ENCODE assay signal across 35 mouse cellular contexts in genomic region chr1:39773551-39773950, GRCm38 (mm10). TPM values are rescaled to one million over a fixed set of nuclear protein-coding genes. Genes with fewer than 3 reads are reported as not detected.
DNase-seq lines count a peak whose midpoint lies in the region; ATAC-seq and TF ChIP-seq lines count a peak whose summit lies in the region.
"Had no signal": no experiment of that assay in that cellular context is flagged by ENCODE, and none has a peak within 500 bp of the region (broad histone marks: within the 10 kb centered on the region; RNA-seq: fewer than 3 reads in every experiment).

No protein-coding gene starts in this region.

- H3K4me2 ChIP-seq in hindbrain, embryonic 15.5 days: no peak overlapping the region
- no peak overlapping the region for H3K4me2 ChIP-seq in neural tube, embryonic 15.5 days
- H3K4me2 ChIP-seq: heart, embryonic 13.5 days; kidney, embryonic 15.5 days; limb, embryonic 12.5 days; liver, embryonic 15.5 days; lung, embryonic 14.5 days; midbrain, embryonic 15.5 days had no signal

- WGBS in heart, adult 2 months: 59% methylated on average over 5 of the region's 5 CpGs
- 64% methylated on average over 5 of the region's 5 CpGs for WGBS in hindbrain, embryonic 15.5 days
- WGBS in hindbrain, embryonic 10.5 days: 82% methylated on average over 5 of the region's 5 CpGs
- WGBS in neural tube, embryonic 15.5 days: 76% methylated on average over 5 of the region's 5 CpGs

- intact Hi-C loops in heart, adult 2 months (cut with DNase I): no loop called here

- peak; percentile 66 to 72 for DNase-seq in cerebellum, postnatal 14 days
- no peak for DNase-seq in cerebellum, postnatal 36 days
- no peak for DNase-seq in heart, adult 2 months
- DNase-seq in heart, postnatal 4 days: no peak
- no peak for DNase-seq in hindbrain, embryonic 10.5 days (ENCODE audit: low spot score)
- DNase-seq: adrenal gland, postnatal 14 days; cerebellum, adult 8-10 months; gastrocnemius, postnatal 14 days; heart, postnatal 14 days; kidney, adult 18-20 months; kidney, postnatal 25 days; lung, embryonic 14.5 days; lung, postnatal 14 days; thymus, adult 2 months; thymus, postnatal 36 days had no signal

- no peak for TF ChIP-seq CTCF in heart, adult 2 months (IDR thresholded peaks at IDR 0.05)

- no peak for TF ChIP-seq POLR2A in heart, adult 2 months (IDR thresholded peaks at IDR 0.05; ENCODE audit: insufficient read depth, low read depth, low read length)

- H3K4me3 ChIP-seq in heart, adult 2 months: no peak overlapping the region
- H3K4me3 ChIP-seq in hindbrain, embryonic 15.5 days: no peak overlapping the region
- no peak overlapping the region for H3K4me3 ChIP-seq in hindbrain, embryonic 10.5 days
- H3K4me3 ChIP-seq in neural tube, embryonic 15.5 days (replicated peaks): no peak overlapping the region
- H3K4me3 ChIP-seq: heart, embryonic 13.5 days; kidney, embryonic 15.5 days; limb, embryonic 12.5 days; liver, embryonic 15.5 days; midbrain, embryonic 10.5 days; midbrain, embryonic 15.5 days had no signal

- H3K9me3 ChIP-seq in hindbrain, embryonic 15.5 days: no peaks in the 10 kb centered on the region
- H3K9me3 ChIP-seq in hindbrain, embryonic 10.5 days: no peaks in the 10 kb centered on the region
- no peaks in the 10 kb centered on the region for H3K9me3 ChIP-seq in neural tube, embryonic 15.5 days (replicated peaks)
- H3K9me3 ChIP-seq: heart, embryonic 13.5 days; kidney, embryonic 15.5 days; limb, embryonic 12.5 days; liver, embryonic 15.5 days; midbrain, embryonic 10.5 days; midbrain, embryonic 15.5 days had no signal

- ATAC-seq in hindbrain, embryonic 15.5 days (ENCODE audit: low FRiP score, low read depth): no peak
- no peak for ATAC-seq in neural tube, embryonic 15.5 days (ENCODE audit: low FRiP score)
- ATAC-seq: CD4-positive, CD25-positive, alpha-beta regulatory T cell, adult 4 months; midbrain, embryonic 15.5 days had no signal

- no peaks in the 10 kb centered on the region for H3K36me3 ChIP-seq in heart, adult 2 months (ENCODE audit: control insufficient read depth, insufficient read depth, low read length)
- H3K36me3 ChIP-seq in hindbrain, embryonic 15.5 days: no peaks in the 10 kb centered on the region
- H3K36me3 ChIP-seq in hindbrain, embryonic 10.5 days: no peaks in the 10 kb centered on the region
- H3K36me3 ChIP-seq in neural tube, embryonic 15.5 days: no peaks in the 10 kb centered on the region
- H3K36me3 ChIP-seq: heart, embryonic 13.5 days; kidney, embryonic 15.5 days; limb, embryonic 12.5 days; liver, embryonic 15.5 days; midbrain, embryonic 10.5 days; midbrain, embryonic 15.5 days had no signal

- peaks cover 4% of the 10 kb centered on the region for H3K4me1 ChIP-seq in heart, adult 2 months (ENCODE audit: control insufficient read depth, insufficient read depth, low read length)
- peaks cover 15% of the 10 kb centered on the region for H3K4me1 ChIP-seq in hindbrain, embryonic 15.5 days (replicated peaks)
- H3K4me1 ChIP-seq in hindbrain, embryonic 10.5 days (replicated peaks): peaks cover 29% of the 10 kb centered on the region
- H3K4me1 ChIP-seq in neural tube, embryonic 15.5 days: peaks cover 20% of the 10 kb centered on the region
- H3K4me1 ChIP-seq: midbrain, embryonic 15.5 days had no signal

- no peak overlapping the region for H3K27ac ChIP-seq in heart, adult 2 months
- peak overlapping the region; percentile 65 for H3K27ac ChIP-seq in hindbrain, embryonic 15.5 days (replicated peaks)
- no peak overlapping the region for H3K27ac ChIP-seq in hindbrain, embryonic 10.5 days
- peak overlapping the region; percentile 51 for H3K27ac ChIP-seq in neural tube, embryonic 15.5 days (replicated peaks)
- H3K27ac ChIP-seq: heart, embryonic 13.5 days; limb, embryonic 12.5 days; liver, embryonic 15.5 days; midbrain, embryonic 10.5 days; midbrain, embryonic 15.5 days had no signal

- no peaks in the 10 kb centered on the region for H3K79me2 ChIP-seq in heart, adult 2 months (replicated peaks; ENCODE audit: control insufficient read depth, insufficient read depth, low read length)

- H3K27me3 ChIP-seq in heart, adult 2 months (ENCODE audit: control insufficient read depth, insufficient read depth, low read length): no peaks in the 10 kb centered on the region
- H3K27me3 ChIP-seq in hindbrain, embryonic 15.5 days: no peaks in the 10 kb centered on the region
- H3K27me3 ChIP-seq in hindbrain, embryonic 10.5 days (ENCODE audit: insufficient read depth, poor library complexity, severe bottlenecking): no peaks in the 10 kb centered on the region
- no peaks in the 10 kb centered on the region for H3K27me3 ChIP-seq in neural tube, embryonic 15.5 days (replicated peaks)
- H3K27me3 ChIP-seq: heart, embryonic 13.5 days; kidney, embryonic 15.5 days; limb, embryonic 12.5 days; liver, embryonic 15.5 days; midbrain, embryonic 15.5 days had no signal

- no peak overlapping the region for H3K9ac ChIP-seq in heart, adult 2 months (ENCODE audit: low read depth, low read length)
- H3K9ac ChIP-seq in hindbrain, embryonic 15.5 days: no peak overlapping the region
- no peak overlapping the region for H3K9ac ChIP-seq in neural tube, embryonic 15.5 days (replicated peaks)
- H3K9ac ChIP-seq: heart, embryonic 13.5 days; kidney, embryonic 15.5 days; limb, embryonic 12.5 days; liver, embryonic 15.5 days; lung, embryonic 14.5 days; midbrain, embryonic 15.5 days had no signal

- 0 out of 2 replicates have a peak, but pooled peaks have one; percentile 34 for TF ChIP-seq EP300 in heart, adult 2 months (IDR thresholded peaks at IDR 0.05; ENCODE audit: insufficient read depth, low read depth, low read length)

RNA-seq across cellular contexts. Expression of gene Gm3646, which starts 31.6 kb away (rescaled TPM):
- 1 to 10 TPM; 9.1 to 9.2 TPM for total RNA-seq in heart, adult 2 months (2021)
- 1.9 and 4.7 TPM in 2 replicates for polyA plus RNA-seq in heart, adult 2 months (2012; rRNA removed)
- 1 to 10 TPM; 8.2 to 8.6 TPM for total RNA-seq in heart, postnatal 4 days (2021)
- polyA plus RNA-seq in hindbrain, embryonic 15.5 days (2015; fragmentation: Nextera tagmentation; extraction: Ambion mirVana): not detected in 2 replicates
- polyA plus RNA-seq in hindbrain, embryonic 10.5 days (2016; fragmentation: Nextera tagmentation; extraction: Ambion mirVana): not detected in 2 replicates
- not detected in 2 replicates for polyA plus RNA-seq in neural tube, embryonic 15.5 days (2015; fragmentation: Nextera tagmentation; extraction: Ambion mirVana)
- total RNA-seq: adrenal gland, postnatal 14 days; granulocyte monocyte progenitor cell, adult 5-6 weeks; layer of hippocampus, adult 18-20 months; layer of hippocampus, postnatal 10 days; left cerebral cortex, adult 18-20 months; left cerebral cortex, postnatal 14 days; liver, adult 2 months; megakaryocyte progenitor cell, adult 5-6 weeks had no signal
- polyA plus RNA-seq: CD4-positive, CD25-positive, alpha-beta regulatory T cell, adult 4 months; embryonic facial prominence, embryonic 11.5 days; forebrain, embryonic 16.5 days; intestine, embryonic 14.5 days; kidney, embryonic 15.5 days; limb, embryonic 12.5 days; liver, adult 2 months; liver, embryonic 15.5 days; lung, embryonic 14.5 days; midbrain, embryonic 10.5 days; midbrain, embryonic 15.5 days; neural tube, embryonic 11.5 days; thymus, adult 2 months had no signal

RNA-seq across cellular contexts. Expression of gene Rfx8, which starts 52.8 kb away (rescaled TPM):
- total RNA-seq in heart, adult 2 months (2021): under 1 TPM; 0.20 to 0.26 TPM
- polyA plus RNA-seq in heart, adult 2 months (2012; rRNA removed): 0.35 and 0.47 TPM in 2 replicates
- total RNA-seq in heart, postnatal 4 days (2021): under 1 TPM; 0.57 to 0.72 TPM
- 0.13 and 0.35 TPM in 2 replicates for polyA plus RNA-seq in hindbrain, embryonic 15.5 days (2015; fragmentation: Nextera tagmentation; extraction: Ambion mirVana)
- 0.12 and 0.22 TPM in 2 replicates for polyA plus RNA-seq in hindbrain, embryonic 10.5 days (2016; fragmentation: Nextera tagmentation; extraction: Ambion mirVana)
- 0.14 and 0.27 TPM in 2 replicates for polyA plus RNA-seq in neural tube, embryonic 15.5 days (2015; fragmentation: Nextera tagmentation; extraction: Ambion mirVana)
- total RNA-seq: granulocyte monocyte progenitor cell, adult 5-6 weeks had no signal
- polyA plus RNA-seq: CD4-positive, CD25-positive, alpha-beta regulatory T cell, adult 4 months; intestine, embryonic 14.5 days had no signal

Comparison
In these comparisons a context has a peak if more than half of its experiments do, and no peak if none do; other contexts are left out.
1. DNase-seq: peak in cerebellum, postnatal 14 days (2 of 2); none in cerebellum, postnatal 36 days (0 of 2), heart, adult 2 months (0 of 2), heart, postnatal 4 days (single experiment) and hindbrain, embryonic 10.5 days (single experiment).
2. H3K27ac ChIP-seq: peak in hindbrain, embryonic 15.5 days (single experiment) and neural tube, embryonic 15.5 days (single experiment); none in heart, adult 2 months (single experiment) and hindbrain, embryonic 10.5 days (single experiment).